Mouse (Mus musculus) spleen, postnatal 10 days (tissue): Measurements from ENCODE around the gene Rev1.
"Not testable (repeated sequence)": the region's sequence is repeated elsewhere in the genome, so short reads cannot be mapped to it uniquely, and the experiment has no call there.

Experiments used
- DNase-seq, 2 experiments: peaks; one replicate each; pipeline ENCODE4 v3.0.0; 2021 to 2022; ENCODE audit warnings: low spot score in 2 of 2

Rev1 gene

DNA sequence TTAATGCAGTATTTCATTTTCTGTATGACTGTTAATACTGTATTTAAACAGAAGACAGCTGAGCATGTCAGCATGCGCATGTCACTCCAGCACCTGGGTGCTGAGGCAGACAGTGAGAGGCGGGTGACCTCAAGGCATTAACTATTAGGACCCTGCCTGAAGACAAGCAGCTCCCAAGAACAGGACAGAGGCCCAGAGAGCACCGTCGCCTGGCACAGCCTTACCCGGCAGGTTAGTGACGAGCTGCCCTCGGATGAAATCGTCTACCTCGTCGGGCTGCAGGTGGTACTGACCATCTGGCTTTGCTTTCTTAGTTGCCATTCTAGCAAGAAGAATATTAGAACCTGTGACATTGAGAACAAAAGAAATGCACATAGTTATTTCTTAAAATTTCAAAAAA is 62.3 kb downstream of the Rev1 start:
- DNase-seq: no peak

DNA sequence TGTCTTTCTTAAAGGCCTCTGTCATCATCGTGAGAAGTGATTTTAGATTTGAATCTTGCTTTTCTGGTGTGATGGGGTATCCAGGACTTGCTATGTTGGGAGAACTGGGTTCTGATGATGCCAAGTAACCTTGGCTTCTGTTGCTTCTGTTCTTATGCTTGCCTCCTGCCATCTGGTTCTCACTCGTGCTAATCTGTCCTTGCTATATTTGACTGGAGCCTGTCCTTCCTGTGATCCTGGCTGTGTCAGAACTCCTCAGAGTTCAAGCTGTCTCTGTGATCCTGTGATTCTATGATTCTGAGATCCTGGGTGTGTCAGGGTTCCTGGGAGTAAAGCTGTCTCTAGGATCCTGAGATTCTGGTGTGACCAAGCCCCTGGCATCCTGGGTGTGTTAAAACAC is 67.4 kb downstream of the Rev1 start:
- not testable (repeated sequence) for DNase-seq

- DNase-seq: no peak
These were observed 71.2 kb downstream of the Rev1 start for GRCm38 (mm10) chr1:38058417-38058816.

DNA sequence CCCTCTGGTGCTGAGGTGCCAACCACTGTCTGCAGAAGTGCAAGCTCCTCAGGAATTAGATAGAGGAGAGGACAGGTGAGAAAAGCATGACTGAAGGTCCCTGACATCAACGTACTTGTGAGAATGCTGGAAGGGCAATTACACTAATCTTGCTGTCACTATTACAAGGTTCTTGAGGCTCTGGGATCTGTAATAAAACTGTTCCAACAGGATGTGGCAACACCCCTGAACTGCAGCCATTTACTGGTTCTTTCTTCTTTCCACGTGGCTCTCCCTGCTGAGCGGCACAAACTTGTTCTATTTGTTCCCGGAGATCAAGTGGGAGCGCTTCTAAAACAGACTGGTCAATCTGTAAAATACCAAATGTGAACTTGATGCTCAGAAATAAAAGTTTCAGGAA is 74.4 kb downstream of the Rev1 start:
- no peak for DNase-seq

DNA sequence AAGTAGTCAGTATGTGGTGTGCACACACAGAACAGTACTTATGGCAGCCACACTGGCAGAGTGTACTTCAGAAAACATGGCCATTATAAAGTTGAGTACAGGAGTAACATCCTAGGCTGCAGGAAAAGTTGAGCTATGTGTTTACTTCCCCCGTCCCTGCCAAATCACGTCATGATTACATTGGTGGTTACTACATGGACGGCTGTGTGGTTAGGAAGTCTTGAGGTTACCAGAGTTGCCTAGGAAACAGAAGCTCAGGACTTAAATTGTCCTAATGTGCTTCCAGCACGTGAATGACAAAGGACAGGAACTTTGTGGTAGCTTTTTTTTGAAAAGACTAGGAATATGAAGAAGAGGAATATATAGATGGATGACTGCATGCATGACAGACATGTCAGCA is 80.0 kb downstream of the Rev1 start:
- DNase-seq: no peak

- DNase-seq: no peak
These were observed 81.5 kb downstream of the Rev1 start for GRCm38 (mm10) chr1:38048121-38048520.

- no peak for DNase-seq
These were observed 90.7 kb downstream of the Rev1 start for GRCm38 (mm10) chr1:38038898-38039297.

DNA sequence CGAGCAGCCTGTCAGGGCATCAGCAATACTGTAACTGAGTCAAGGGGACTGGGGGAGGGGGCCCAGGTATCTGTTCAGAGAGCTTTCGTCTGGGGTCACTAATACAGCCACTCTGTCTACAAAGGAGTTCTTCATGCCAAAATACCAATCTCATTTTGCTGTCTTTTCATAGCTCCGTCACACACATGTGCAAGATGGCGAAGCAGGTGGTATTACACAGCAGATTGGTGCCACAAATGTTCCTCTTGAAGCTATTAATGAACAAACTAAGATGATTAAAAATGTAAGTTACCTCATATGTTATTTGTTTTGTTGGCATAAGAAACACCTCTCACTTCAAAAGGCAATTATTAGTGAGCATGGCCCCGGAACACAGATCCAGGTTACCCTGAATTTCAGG is 92.2 kb downstream of the Rev1 start:
- no peak for DNase-seq

- DNase-seq: no peak
These were observed 94.1 kb downstream of the Rev1 start for GRCm38 (mm10) chr1:38035521-38035920.

GRCm38 (mm10) chr1:38031391-38031790 is 98.2 kb downstream of the Rev1 start:
- DNase-seq: no peak

DNA sequence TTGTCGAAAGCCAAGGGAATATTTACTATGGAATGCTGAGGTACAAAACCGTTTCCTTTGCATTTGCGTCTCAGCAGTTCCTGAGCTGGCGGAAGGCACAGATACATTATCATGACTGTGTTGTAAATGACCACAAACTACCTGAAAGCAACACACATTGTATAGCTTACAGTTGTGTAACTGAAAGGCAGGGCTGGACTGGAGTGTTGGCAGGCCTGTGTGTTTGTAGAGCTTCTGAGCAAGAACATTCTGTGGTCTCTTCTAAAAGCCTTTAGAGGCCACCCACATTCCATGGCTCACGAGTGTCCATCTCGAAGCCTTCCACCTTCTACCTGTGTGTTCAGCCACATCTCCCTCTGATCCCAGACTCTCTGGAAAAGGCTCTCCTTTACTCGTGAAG is 102.3 kb downstream of the Rev1 start:
- DNase-seq: no peak

DNA sequence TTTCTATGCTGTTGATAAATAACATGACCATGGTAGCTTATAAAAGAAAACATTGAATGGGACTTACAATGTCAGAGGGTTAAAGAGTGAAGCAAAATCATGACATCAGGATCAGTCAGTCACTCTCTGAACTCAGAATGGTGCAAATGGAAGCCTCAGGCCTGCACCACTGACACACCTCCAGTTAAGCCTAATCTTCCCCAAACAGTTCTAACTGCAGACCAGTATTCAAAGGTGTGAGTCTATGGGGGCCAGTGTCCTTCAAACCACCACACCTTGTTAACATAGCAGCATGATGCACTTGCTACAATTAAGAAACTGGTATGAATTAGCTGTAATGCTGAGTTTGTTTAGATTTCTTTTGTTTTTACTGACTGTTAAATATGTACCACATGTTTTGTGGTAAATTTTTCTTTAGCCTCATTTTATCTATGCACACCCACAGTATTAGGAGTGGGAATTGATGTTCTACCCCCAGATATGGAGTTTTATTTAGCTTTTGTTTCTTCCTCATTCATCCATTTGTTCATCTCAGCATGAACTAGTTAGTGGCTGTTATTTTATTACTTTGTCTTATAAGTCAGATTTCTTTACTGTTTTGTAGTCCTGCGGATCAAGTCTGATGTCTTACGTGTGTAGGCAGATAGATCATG is 114.9 kb downstream of the Rev1 start:
- no peak for DNase-seq

DNA sequence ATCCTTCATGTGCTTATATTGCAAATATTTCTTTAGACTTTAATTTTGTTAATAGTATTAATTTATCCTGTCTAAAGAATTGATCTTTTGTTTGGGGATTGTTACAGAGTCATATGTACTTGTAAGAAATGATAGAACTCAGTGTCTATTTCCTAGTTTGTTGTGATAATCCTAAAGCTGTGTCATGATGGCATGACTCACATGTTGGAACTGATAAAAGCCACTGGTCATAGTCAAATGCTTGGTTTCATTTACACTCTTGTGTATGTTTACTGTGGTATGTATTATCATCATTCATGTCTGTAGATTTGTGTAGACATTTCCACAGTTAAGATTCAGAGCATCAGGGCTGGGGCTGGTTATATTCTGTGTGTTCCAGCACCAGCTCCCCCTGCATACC is 117.1 kb downstream of the Rev1 start:
- no peak for DNase-seq

- DNase-seq: peak in 1 of 2 experiments; percentile 45
These were observed 117.5 kb downstream of the Rev1 start for GRCm38 (mm10) chr1:38012104-38012503.

- peak in 1 of 2 experiments; percentile 68 for DNase-seq
These were observed 118.0 kb downstream of the Rev1 start for GRCm38 (mm10) chr1:38011647-38012046.

DNA sequence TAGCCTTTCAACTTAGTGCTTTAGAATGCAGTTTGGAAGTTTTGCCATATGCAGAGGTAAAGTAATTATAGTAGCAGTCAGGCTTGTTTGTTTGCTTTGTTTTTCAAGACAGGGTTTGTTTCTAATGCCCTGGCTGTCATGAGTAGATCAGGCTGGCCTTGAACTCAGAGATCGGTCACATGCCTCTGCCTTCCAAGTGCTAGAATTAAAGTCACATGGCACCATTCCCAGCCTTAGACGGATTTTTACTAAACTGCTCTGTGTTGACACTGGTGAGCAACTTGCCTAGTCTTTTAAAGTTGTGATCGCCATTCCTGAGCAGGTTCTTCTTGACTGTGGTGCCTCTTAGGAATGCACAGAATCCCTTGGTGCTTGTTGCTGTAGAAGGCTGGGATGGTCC is 122.9 kb downstream of the Rev1 start:
- no peak for DNase-seq

DNA sequence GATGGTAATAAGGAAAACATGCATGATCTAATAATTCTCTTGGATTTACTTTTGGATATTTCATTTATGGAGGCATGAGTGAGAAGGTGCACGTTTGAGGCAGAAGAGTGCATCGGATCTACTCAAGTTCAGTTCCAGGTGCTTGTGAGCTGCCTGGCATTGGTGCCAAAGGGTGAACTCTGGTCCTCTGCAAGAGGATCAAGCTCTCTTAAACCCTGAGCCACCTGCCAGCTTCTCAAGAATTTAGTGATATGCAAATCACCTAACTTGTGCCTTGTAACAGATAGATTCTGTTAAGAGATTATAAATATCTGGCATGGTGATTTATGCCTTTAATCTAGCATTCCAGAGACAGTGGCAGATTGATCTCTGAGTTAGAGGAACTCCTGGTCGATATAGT is 126.6 kb downstream of the Rev1 start:
- no peak for DNase-seq
